Mouse (Mus musculus) testis, adult 2 months (tissue): Measurements from ENCODE around the gene Arsb.

Experiments
- CTCF ChIP-seq: fragments of 200-500 bp; IDR thresholded peaks from 2 replicates; pipeline ENCODE4 v1.5.1; 2012; ENCODE audit warnings: low read depth, mild to moderate bottlenecking, inconsistent platforms, low read length, moderate library complexity; ENCODE audit not compliant: control insufficient read depth, insufficient read depth, insufficient replicate concordance
- POLR2A ChIP-seq: fragments of 200-500 bp; IDR thresholded peaks from 2 replicates; pipeline ENCODE4 v1.6.1; 2012; ENCODE audit warnings: low read depth, mild to moderate bottlenecking, inconsistent platforms, low read length, moderate library complexity; ENCODE audit not compliant: control insufficient read depth

DNA sequence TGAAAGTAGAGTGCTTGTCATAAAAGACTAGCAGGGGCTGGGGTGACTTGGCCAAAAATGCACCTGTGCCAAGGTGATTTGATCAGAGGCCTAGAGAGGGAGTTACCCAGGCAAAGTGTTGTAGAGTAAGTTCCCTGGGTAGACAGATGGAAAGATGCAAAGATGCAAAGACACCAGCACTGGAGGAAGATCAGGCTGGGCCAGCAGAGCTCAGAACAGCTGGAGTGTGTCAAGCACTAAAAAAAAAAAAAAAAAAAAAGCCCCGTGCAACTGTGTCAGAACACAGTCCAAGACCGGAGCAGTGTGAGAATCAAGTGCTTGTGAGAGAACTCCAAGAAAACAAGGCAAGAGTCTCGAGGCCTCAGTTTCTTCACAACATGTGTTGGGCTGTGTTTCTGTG lies 148.1 kb downstream of the Arsb start:
- TF ChIP-seq CTCF (no peak), POLR2A (no peak)
